Mouse (Mus musculus) cortical plate, adult 2 months (tissue): ENCODE data around the gene Rnf166.

Source experiments
- CTCF ChIP-seq: fragments of 200-500 bp; IDR thresholded peaks from 2 replicates; pipeline ENCODE4 v1.5.1; 2011; ENCODE audit warnings: mild to moderate bottlenecking, control low read depth, low read length; ENCODE audit not compliant: insufficient read depth; ENCODE audit errors: extremely low read depth
- POLR2A ChIP-seq: fragments of 200-500 bp; IDR thresholded peaks from 2 replicates; pipeline ENCODE4 v1.6.1; 2011; ENCODE audit warnings: mild to moderate bottlenecking, low read length, control low read depth; ENCODE audit not compliant: insufficient read depth; ENCODE audit errors: extremely low read depth

DNA sequence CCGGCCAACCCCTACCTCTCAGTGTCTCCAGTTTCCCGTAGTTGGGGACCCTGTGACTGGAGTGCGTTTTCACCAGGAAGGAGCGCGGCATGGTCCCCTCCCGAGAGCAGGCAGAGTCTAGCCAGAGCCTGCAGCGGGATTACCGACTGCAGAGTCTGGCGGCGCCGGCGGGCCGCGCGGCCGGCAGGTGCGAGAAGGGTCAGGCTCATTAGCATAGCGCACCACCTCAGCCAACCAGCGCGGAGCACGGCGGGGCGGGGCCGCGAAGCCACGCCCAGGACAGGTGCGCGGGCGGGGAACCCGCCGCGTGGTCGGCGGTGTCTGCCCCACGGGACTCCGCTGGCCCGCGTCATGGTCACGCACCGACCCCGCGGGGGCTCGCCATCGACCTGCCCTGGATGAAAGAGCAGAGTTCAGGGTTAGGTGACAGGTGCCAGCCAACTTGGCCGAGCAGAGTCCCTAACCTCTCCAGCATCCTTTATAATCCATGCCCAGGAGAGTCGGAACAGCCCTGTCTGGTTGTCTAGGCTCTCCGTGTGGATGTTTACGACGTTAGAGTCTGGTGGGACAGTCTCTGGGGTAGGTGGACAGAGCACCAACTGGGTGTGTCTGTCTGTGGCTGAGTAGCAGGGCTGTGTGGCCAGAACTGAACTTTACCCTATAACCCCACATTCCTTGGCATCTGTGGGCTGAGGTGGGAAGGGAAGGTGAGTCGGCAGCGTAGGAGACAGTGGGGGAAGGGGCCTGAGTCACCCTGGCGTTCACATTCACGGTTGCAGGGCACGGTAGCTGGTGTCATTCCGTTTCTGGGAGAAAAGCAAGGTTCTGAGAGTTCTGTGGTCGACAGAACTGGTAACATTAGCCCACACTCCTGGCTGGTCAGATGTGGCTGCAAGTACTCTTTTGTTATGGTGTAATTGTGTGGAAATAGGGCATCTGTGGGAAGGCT, 15.1 kb downstream of the Rnf166 start, which contains the start of gene Snai3:
- no peak for TF ChIP-seq CTCF
- TF ChIP-seq POLR2A: no peak
